Mouse (Mus musculus) hindbrain, embryonic 11.5 days (tissue): ENCODE measurements around the gene Vps72. TPM values are rescaled to one million over a fixed set of nuclear protein-coding genes. Genes with fewer than 3 reads are reported as not detected.

Experiments used
- ATAC-seq: fragments of 200-750 bp; cut with Nextera tagmentation; 2 replicates; pipeline ENCODE4 v1.8.0; 2017; ENCODE audit warnings: mild to moderate bottlenecking, moderate TSS enrichment, moderate library complexity; ENCODE audit not compliant: low FRiP score
- DNase-seq: peaks from one replicate; pipeline ENCODE4 v3.0.0-alpha.2; 2015; ENCODE audit warnings: low spot score
- H3K27ac ChIP-seq: fragments of 300-500 bp; sonication (generic); 2 replicates; pipeline ENCODE4 v1.5.1; 2014; ENCODE audit warnings: mild to moderate bottlenecking, low read depth, low read length
- H3K27me3 ChIP-seq: fragments of 300-500 bp; sonication (generic); 2 replicates; pipeline ENCODE4 v1.6.1; 2014; ENCODE audit warnings: mild to moderate bottlenecking, low read length, moderate library complexity, mixed read lengths; ENCODE audit not compliant: control insufficient read depth, insufficient read depth
- H3K36me3 ChIP-seq: fragments of 300-500 bp; sonication (generic); 2 replicates; pipeline ENCODE4 v1.6.1; 2014; ENCODE audit warnings: mild to moderate bottlenecking, low read length, moderate library complexity, mixed read lengths; ENCODE audit not compliant: control insufficient read depth, insufficient read depth
- H3K4me1 ChIP-seq: fragments of 300-500 bp; sonication (generic); replicated peaks from 2 replicates; pipeline ENCODE4 v1.6.1; 2014; ENCODE audit warnings: low read length, mixed read lengths; ENCODE audit not compliant: control insufficient read depth, insufficient read depth
- H3K4me2 ChIP-seq: fragments of 300-500 bp; sonication (generic); replicated peaks from 2 replicates; pipeline ENCODE4 v1.6.1; 2014; ENCODE audit warnings: mild to moderate bottlenecking, low read depth, low read length
- H3K4me3 ChIP-seq: fragments of 300-500 bp; sonication (generic); 2 replicates; pipeline ENCODE4 v1.5.1; 2014; ENCODE audit warnings: low read depth, low read length
- H3K9ac ChIP-seq: fragments of 300-500 bp; sonication (generic); 2 replicates; pipeline ENCODE4 v1.6.1; 2014; ENCODE audit warnings: low read depth, low read length
- H3K9me3 ChIP-seq: fragments of 300-500 bp; sonication (generic); 2 replicates; pipeline ENCODE4 v1.6.1; 2016; ENCODE audit warnings: low read length; ENCODE audit not compliant: control insufficient read depth
- WGBS: fragments of 180-500 bp; shearing (Covaris S2); extraction: QIAGEN DNeasy Blood & Tissue Kit; methylation state at CpG from one replicate; pipeline ENCODE4 v1.1.7; 2014; 5-methylcytosine and 5-hydroxymethylcytosine counted together
- polyA plus RNA-seq: library from polyadenylated mRNA; unstranded; fragments of >200 nt; fragmentation: Nextera tagmentation; extraction: Ambion mirVana; gene quantifications from 2 replicates; pipeline ENCODE4 v1.2.1, GENCODE M21; 2014

The Vps72 gene
- polyA plus RNA-seq, 1 experiment from 2014 or later, result 236 TPM

DNA sequence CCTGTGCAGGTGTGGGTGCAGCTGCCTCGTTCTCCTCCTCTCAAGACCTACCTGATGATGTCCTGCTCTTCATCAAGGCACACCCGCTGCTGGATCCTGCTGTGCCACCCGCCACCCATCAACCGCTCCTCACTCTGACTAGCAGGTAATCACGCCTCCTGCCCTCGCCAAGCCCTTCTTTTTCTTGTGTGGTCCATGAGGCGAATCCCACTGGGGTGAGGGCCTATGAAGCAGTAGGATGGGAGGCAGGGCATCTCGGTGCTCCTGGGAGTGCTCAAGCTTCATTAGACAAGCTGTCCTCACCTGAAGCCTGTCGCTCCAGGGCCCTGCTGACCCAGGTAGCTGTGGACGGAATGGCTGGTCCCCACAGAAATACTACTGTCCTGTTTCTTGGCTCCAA, 59.2 kb downstream of the Vps72 start:
- H3K36me3 ChIP-seq, result peaks cover 17% of the 10 kb centered on the region
- H3K9me3 ChIP-seq, result no peaks in the 10 kb centered on the region
- DNase-seq, result no peak
- H3K27ac ChIP-seq, result no peak overlapping the region
- WGBS, result 89% methylated on average over 10 of the region's 10 CpGs
- no peak overlapping the region for H3K4me2 ChIP-seq
- H3K27me3 ChIP-seq, result peaks cover 43% of the 10 kb centered on the region
- H3K4me3 ChIP-seq, result no peak overlapping the region
- no peak for ATAC-seq
- peaks cover 2% of the 10 kb centered on the region; the same call in 1 of the 2 replicates for H3K4me1 ChIP-seq
- no peak overlapping the region for H3K9ac ChIP-seq

GRCm38 (mm10) chr3:95171105-95171504, 60.3 kb downstream of the Vps72 start:
- Histone ChIP-seq H3K36me3 (peaks cover 17% of the 10 kb centered on the region), H3K9ac (no peak overlapping the region), H3K27ac (no peak overlapping the region), H3K4me1 (peaks cover 2% of the 10 kb centered on the region; the same call in 1 of the 2 replicates), H3K4me3 (no peak overlapping the region), H3K4me2 (no peak overlapping the region), H3K9me3 (no peaks in the 10 kb centered on the region), H3K27me3 (peaks cover 43% of the 10 kb centered on the region)
- no peak for DNase-seq
- WGBS, result 92% methylated on average over 6 of the region's 6 CpGs
- ATAC-seq, result no peak

Other genes starting within 250 kb of the Vps72 start
- 357 and 379 TPM in 2 replicates for gene Psmb4, start 224.1 kb upstream of the Vps72 start, polyA plus RNA-seq
- gene Selenbp1, start 178.0 kb upstream of the Vps72 start, polyA plus RNA-seq, result 6.9 and 7.4 TPM in 2 replicates
- 6.0 and 8.9 TPM in 2 replicates for gene Rfx5, start 156.9 kb upstream of the Vps72 start, polyA plus RNA-seq
- 22.1 and 24.4 TPM in 2 replicates for gene Pi4kb, start 136.3 kb upstream of the Vps72 start, polyA plus RNA-seq
- 21.2 and 29.6 TPM in 2 replicates for gene Zfp687, start 95.6 kb upstream of the Vps72 start, polyA plus RNA-seq
- 328 and 329 TPM in 2 replicates for gene Psmd4, start 68.4 kb upstream of the Vps72 start, polyA plus RNA-seq
- gene Pip5k1a, start 4.1 kb upstream of the Vps72 start, polyA plus RNA-seq, result 14.1 and 15.0 TPM in 2 replicates
- 0.68 and 1.1 TPM in 2 replicates for gene Tmod4, start 13.5 kb downstream of the Vps72 start, polyA plus RNA-seq
- 83.2 and 84.9 TPM in 2 replicates for gene Scnm1, start 23.0 kb downstream of the Vps72 start, polyA plus RNA-seq
- gene Lysmd1, start 23.1 kb downstream of the Vps72 start, polyA plus RNA-seq, result 12.5 and 19.3 TPM in 2 replicates
- gene Tnfaip8l2, start 31.3 kb downstream of the Vps72 start, polyA plus RNA-seq, result 1.7 and 2.1 TPM in 2 replicates
- gene Sema6c, start 49.4 kb downstream of the Vps72 start, polyA plus RNA-seq, result 22.6 and 27.0 TPM in 2 replicates
- 6.1 and 9.7 TPM in 2 replicates for gene Gabpb2, start 106.9 kb downstream of the Vps72 start, polyA plus RNA-seq
- gene Cdc42se1, start 117.7 kb downstream of the Vps72 start, polyA plus RNA-seq, result 110 and 117 TPM in 2 replicates
- gene Mllt11, start 121.1 kb downstream of the Vps72 start, polyA plus RNA-seq, result 171 and 203 TPM in 2 replicates
- gene Gm128, start 130.6 kb downstream of the Vps72 start, polyA plus RNA-seq, result 0.21 TPM in 1 of 2 replicates, not detected in the other
- 0.61 and 0.73 TPM in 2 replicates for gene Bnipl, start 140.2 kb downstream of the Vps72 start, polyA plus RNA-seq
- gene Mindy1, start 170.3 kb downstream of the Vps72 start, polyA plus RNA-seq, result 42.2 and 46.5 TPM in 2 replicates
- 31.0 and 31.3 TPM in 2 replicates for gene Prune1, start 171.1 kb downstream of the Vps72 start, polyA plus RNA-seq
- gene Anxa9, start 196.2 kb downstream of the Vps72 start, polyA plus RNA-seq, result 1.6 and 2.1 TPM in 2 replicates
- 101 and 105 TPM in 2 replicates for gene Cers2, start 203.8 kb downstream of the Vps72 start, polyA plus RNA-seq
- 58.6 and 63.2 TPM in 2 replicates for gene Setdb1, start 246.2 kb downstream of the Vps72 start, polyA plus RNA-seq